Mouse (Mus musculus): ENCODE data around the gene Ephb2.

GRCm38 (mm10) chr4:136742677-136743076 lies 93.1 kb downstream of the Ephb2 start:
- TF ChIP-seq CTCF (IDR thresholded peaks at IDR 0.05; ENCODE audit: extremely low read depth, insufficient read length, insufficient replicate concordance, low read depth, low read length) (no peak), POLR2A (IDR thresholded peaks at IDR 0.05; ENCODE audit: low read depth, low read length) (no peak)

Data from small intestine, adult 2 months (tissue).